Mouse (Mus musculus): ENCODE results near the gene Cdkl3. TPM values are rescaled to one million over a fixed set of nuclear protein-coding genes. Genes with fewer than 3 reads are reported as not detected.

The Cdkl3 gene
- polyA plus RNA-seq, 1 experiment from 2014 or later: 9.4 TPM

DNA sequence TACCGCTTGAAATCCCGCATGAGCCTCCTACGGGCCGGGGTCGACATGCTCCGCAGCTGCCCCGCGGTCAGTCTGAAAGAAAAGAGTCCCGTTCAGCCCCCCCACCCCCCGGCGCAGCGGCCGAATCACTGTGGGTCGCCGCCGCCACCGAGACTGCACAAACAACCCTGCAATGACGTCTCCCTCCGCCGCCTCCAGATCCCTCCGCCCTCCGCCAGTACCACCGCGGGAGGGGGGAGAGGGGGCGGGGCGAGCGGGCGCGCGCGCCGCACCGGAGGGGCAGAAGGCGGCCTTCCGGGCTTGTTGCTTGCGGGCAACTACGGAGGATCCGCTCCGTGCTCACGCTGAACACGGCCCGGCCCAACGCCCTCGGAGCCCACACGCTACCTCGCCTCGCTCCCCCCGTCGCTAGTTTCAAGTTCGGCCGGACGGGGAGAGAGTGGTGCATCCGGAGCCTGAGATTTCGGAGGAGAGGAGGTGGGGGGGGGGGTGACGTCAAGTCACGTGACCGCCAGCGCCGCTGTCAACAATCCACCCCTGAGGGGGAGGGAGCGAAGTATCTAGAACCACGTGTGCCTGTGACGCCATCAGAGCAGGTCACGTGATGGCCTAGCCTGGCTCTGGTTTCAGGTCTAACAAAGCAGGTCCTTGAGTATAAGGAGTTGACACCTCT is 3.6 kb upstream of the Cdkl3 start, which contains the start of gene Ube2b:
Gene Ube2b (minus strand): TSS at position 473 of the 673 bp plus-strand sequence.
- ATAC-seq (ENCODE audit: insufficient read depth) (peak; percentile 66), DNase-seq (peak; percentile 99)
- WGBS: under 1% methylated on average over 50 of the region's 63 CpGs
- Histone ChIP-seq H3K36me3 (ENCODE audit: insufficient read depth) (peaks cover 28% of the 10 kb centered on the region), H3K4me2 (peak within 1 kb of the TSS; percentile 90), H3K9me3 (ENCODE audit: low read depth, low read length) (no peaks in the 10 kb centered on the region), H3K27ac (ENCODE audit: low read depth) (peak within 1 kb of the TSS; percentile 94), H3K4me1 (ENCODE audit: insufficient read depth) (peaks cover 14% of the 10 kb centered on the region), H3K4me3 (ENCODE audit: low read depth, low read length) (peak within 1 kb of the TSS; percentile 95), H3K9ac (peak within 1 kb of the TSS; percentile 97), H3K27me3 (ENCODE audit: insufficient read depth, low read length) (no peaks in the 10 kb centered on the region)
- no peak for TF ChIP-seq CTCF (IDR thresholded peaks at IDR 0.05; ENCODE audit: low read depth)

- WGBS: 58% methylated on average over 10 of the region's 10 CpGs
- peak; percentile 18 for DNase-seq
Observed at GRCm38 (mm10) chr11:52001341-52001740, 2.7 kb upstream of the Cdkl3 start.

GRCm38 (mm10) chr11:52001861-52002260 is 2.2 kb upstream of the Cdkl3 start:
- peaks cover 17% of the 10 kb centered on the region for H3K4me1 ChIP-seq (ENCODE audit: insufficient read depth)
- H3K9ac ChIP-seq: no peak overlapping the region
- no peaks in the 10 kb centered on the region for H3K27me3 ChIP-seq (ENCODE audit: insufficient read depth, low read length)
- no peak for TF ChIP-seq CTCF (IDR thresholded peaks at IDR 0.05; ENCODE audit: low read depth)
- H3K9me3 ChIP-seq (ENCODE audit: low read depth, low read length): no peaks in the 10 kb centered on the region
- H3K4me2 ChIP-seq: peak overlapping the region; percentile 90; the same call in 1 of the 2 replicates
- no peak overlapping the region for H3K4me3 ChIP-seq (ENCODE audit: low read depth, low read length)
- peaks cover 14% of the 10 kb centered on the region for H3K36me3 ChIP-seq (ENCODE audit: insufficient read depth)
- 89% methylated on average over 8 of the region's 8 CpGs for WGBS
- no peak for ATAC-seq (ENCODE audit: insufficient read depth)
- H3K27ac ChIP-seq (ENCODE audit: low read depth): no peak overlapping the region
- no peak for DNase-seq

More at GRCm38 (mm10) chr11:52001341-52001740, 2.7 kb upstream of the Cdkl3 start:
- peaks cover 17% of the 10 kb centered on the region for H3K4me1 ChIP-seq (ENCODE audit: insufficient read depth)
- H3K36me3 ChIP-seq (ENCODE audit: insufficient read depth): peaks cover 19% of the 10 kb centered on the region
- peak overlapping the region; percentile 90 for H3K4me2 ChIP-seq
- peak overlapping the region; percentile 42 for H3K27ac ChIP-seq (ENCODE audit: low read depth)
- no peak for TF ChIP-seq CTCF (IDR thresholded peaks at IDR 0.05; ENCODE audit: low read depth)
- peak overlapping the region; percentile 95 for H3K4me3 ChIP-seq (ENCODE audit: low read depth, low read length)
- no peaks in the 10 kb centered on the region for H3K9me3 ChIP-seq (ENCODE audit: low read depth, low read length)
- 0 out of 2 replicates have a peak overlapping the region, but pooled peaks have one; percentile 2 for H3K9ac ChIP-seq
- no peak for ATAC-seq (ENCODE audit: insufficient read depth)
- no peaks in the 10 kb centered on the region for H3K27me3 ChIP-seq (ENCODE audit: insufficient read depth, low read length)

GRCm38 (mm10) chr11:52002842-52003504 is 1.0 kb upstream of the Cdkl3 start:
- Histone ChIP-seq H3K27me3 (ENCODE audit: insufficient read depth, low read length) (no peaks in the 10 kb centered on the region), H3K36me3 (ENCODE audit: insufficient read depth) (0 out of 2 replicates have a peak, but pooled peaks cover 5% of the 10 kb centered on the region), H3K9me3 (ENCODE audit: low read depth, low read length) (no peaks in the 10 kb centered on the region), H3K27ac (ENCODE audit: low read depth) (peak overlapping the region; percentile 93), H3K9ac (peak overlapping the region; percentile 72), H3K4me2 (peak overlapping the region; percentile 75), H3K4me1 (ENCODE audit: insufficient read depth) (peaks cover 17% of the 10 kb centered on the region), H3K4me3 (ENCODE audit: low read depth, low read length) (peak overlapping the region; percentile 67)
- 71% methylated on average over 13 of the region's 13 CpGs for WGBS
- TF ChIP-seq CTCF (IDR thresholded peaks at IDR 0.05; ENCODE audit: low read depth): peak; percentile 18; the same call in 1 of the 2 replicates
- DNase-seq (peak; percentile 11), ATAC-seq (ENCODE audit: insufficient read depth) (no peak)

DNA sequence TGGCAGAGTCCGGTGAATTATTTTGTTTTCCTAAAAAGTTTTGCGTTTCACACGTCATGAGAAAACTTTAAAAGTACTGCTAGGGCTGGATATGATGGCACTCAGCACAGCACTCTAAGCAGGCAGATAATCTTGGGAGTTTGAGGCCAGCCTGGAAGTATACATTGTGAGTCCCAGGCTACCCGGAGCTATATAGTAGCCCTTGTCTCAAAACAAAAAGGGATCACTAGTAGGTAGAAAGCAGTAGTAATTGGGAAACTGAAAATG is 583 bp upstream of the Cdkl3 start:
- no peak for ATAC-seq (ENCODE audit: insufficient read depth)
- Histone ChIP-seq H3K4me1 (ENCODE audit: insufficient read depth) (peaks cover 16% of the 10 kb centered on the region), H3K9ac (peak overlapping the region; percentile 72), H3K9me3 (ENCODE audit: low read depth, low read length) (no peaks in the 10 kb centered on the region), H3K36me3 (ENCODE audit: insufficient read depth) (0 out of 2 replicates have a peak, but pooled peaks cover under 1% of the 10 kb centered on the region), H3K4me3 (ENCODE audit: low read depth, low read length) (peak overlapping the region; percentile 67), H3K4me2 (peak overlapping the region; percentile 75), H3K27ac (ENCODE audit: low read depth) (peak overlapping the region; percentile 93), H3K27me3 (ENCODE audit: insufficient read depth, low read length) (no peaks in the 10 kb centered on the region)
- DNase-seq: no peak
- WGBS: 18% methylated on average over 4 of the region's 4 CpGs
- no peak for TF ChIP-seq CTCF (IDR thresholded peaks at IDR 0.05; ENCODE audit: low read depth)

DNA sequence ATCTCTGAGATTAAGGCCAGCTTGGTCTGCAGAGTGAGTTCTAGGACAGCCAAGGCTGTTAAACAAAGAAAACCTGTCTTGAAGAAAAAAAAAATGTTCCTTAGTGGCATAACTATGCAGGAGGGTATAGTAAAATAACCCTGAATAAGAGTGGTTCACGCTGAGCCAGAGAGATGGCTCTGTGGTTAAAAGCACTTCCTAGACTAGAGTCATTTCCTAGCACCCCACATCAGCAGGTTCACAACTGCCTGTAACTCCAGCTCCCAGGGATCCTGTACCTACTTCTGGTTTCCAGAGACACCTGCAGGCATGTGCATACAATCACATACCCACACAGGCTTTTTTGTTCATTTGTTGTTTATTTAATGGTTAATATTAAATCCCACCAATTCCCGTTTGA is 1.6 kb downstream of the Cdkl3 start:
- Histone ChIP-seq H3K4me2 (peak overlapping the region; percentile 11; the same call in 1 of the 2 replicates), H3K27ac (ENCODE audit: low read depth) (0 out of 2 replicates have a peak overlapping the region, but pooled peaks have one; percentile 43), H3K4me3 (ENCODE audit: low read depth, low read length) (no peak overlapping the region; the same call in 1 of the 2 replicates), H3K9me3 (ENCODE audit: low read depth, low read length) (no peaks in the 10 kb centered on the region), H3K36me3 (ENCODE audit: insufficient read depth) (no peaks in the 10 kb centered on the region), H3K27me3 (ENCODE audit: insufficient read depth, low read length) (no peaks in the 10 kb centered on the region), H3K9ac (no peak overlapping the region), H3K4me1 (ENCODE audit: insufficient read depth) (peaks cover 12% of the 10 kb centered on the region; the same call in 1 of the 2 replicates)
- no peak for ATAC-seq (ENCODE audit: insufficient read depth)
- no peak for TF ChIP-seq CTCF (IDR thresholded peaks at IDR 0.05; ENCODE audit: low read depth)
- no peak for DNase-seq
- 53% methylated on average over 2 of the region's 2 CpGs for WGBS

DNA sequence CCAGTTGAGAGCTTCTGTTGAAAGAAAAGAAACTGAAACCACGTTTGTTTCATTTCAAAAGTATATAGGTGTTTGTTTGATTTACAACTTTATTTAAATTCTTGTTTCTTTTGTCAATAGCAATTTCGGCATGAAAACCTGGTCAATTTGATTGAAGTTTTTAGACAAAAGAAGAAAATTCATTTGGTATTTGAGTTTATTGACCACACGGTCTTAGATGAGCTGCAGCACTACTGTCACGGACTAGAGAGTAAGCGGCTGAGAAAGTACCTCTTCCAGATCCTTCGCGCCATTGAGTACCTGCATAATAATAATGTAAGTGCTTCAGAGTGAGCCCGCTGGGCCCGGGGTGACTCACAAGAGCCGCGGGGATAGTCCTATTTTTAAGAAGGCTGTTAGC is 7.0 kb downstream of the Cdkl3 start:
- no peak overlapping the region for H3K27ac ChIP-seq (ENCODE audit: low read depth)
- no peaks in the 10 kb centered on the region for H3K36me3 ChIP-seq (ENCODE audit: insufficient read depth)
- no peaks in the 10 kb centered on the region for H3K27me3 ChIP-seq (ENCODE audit: insufficient read depth, low read length)
- no peaks in the 10 kb centered on the region for H3K9me3 ChIP-seq (ENCODE audit: low read depth, low read length)
- no peak overlapping the region for H3K9ac ChIP-seq
- no peak for DNase-seq
- TF ChIP-seq CTCF (IDR thresholded peaks at IDR 0.05; ENCODE audit: low read depth): no peak
- H3K4me1 ChIP-seq (ENCODE audit: insufficient read depth): no peaks in the 10 kb centered on the region
- no peak overlapping the region for H3K4me3 ChIP-seq (ENCODE audit: low read depth, low read length)
- H3K4me2 ChIP-seq: no peak overlapping the region
- no peak for ATAC-seq (ENCODE audit: insufficient read depth)
- 84% methylated on average over 11 of the region's 11 CpGs for WGBS

All from lung, embryonic 14.5 days (tissue).